Mouse (Mus musculus) heart, adult 2 months (tissue): ENCODE data around the gene Dmac2.

Experiments used
- EP300 ChIP-seq: fragments of 200-500 bp; IDR thresholded peaks from 2 replicates; pipeline ENCODE4 v1.6.1; 2011; ENCODE audit warnings: low read depth, low read length, control low read depth; ENCODE audit not compliant: insufficient read depth
- POLR2A ChIP-seq: fragments of 200-500 bp; IDR thresholded peaks from 2 replicates; pipeline ENCODE4 v1.6.1; 2011; ENCODE audit warnings: mild to moderate bottlenecking, low read depth, low read length, control low read depth; ENCODE audit not compliant: insufficient read depth

DNA sequence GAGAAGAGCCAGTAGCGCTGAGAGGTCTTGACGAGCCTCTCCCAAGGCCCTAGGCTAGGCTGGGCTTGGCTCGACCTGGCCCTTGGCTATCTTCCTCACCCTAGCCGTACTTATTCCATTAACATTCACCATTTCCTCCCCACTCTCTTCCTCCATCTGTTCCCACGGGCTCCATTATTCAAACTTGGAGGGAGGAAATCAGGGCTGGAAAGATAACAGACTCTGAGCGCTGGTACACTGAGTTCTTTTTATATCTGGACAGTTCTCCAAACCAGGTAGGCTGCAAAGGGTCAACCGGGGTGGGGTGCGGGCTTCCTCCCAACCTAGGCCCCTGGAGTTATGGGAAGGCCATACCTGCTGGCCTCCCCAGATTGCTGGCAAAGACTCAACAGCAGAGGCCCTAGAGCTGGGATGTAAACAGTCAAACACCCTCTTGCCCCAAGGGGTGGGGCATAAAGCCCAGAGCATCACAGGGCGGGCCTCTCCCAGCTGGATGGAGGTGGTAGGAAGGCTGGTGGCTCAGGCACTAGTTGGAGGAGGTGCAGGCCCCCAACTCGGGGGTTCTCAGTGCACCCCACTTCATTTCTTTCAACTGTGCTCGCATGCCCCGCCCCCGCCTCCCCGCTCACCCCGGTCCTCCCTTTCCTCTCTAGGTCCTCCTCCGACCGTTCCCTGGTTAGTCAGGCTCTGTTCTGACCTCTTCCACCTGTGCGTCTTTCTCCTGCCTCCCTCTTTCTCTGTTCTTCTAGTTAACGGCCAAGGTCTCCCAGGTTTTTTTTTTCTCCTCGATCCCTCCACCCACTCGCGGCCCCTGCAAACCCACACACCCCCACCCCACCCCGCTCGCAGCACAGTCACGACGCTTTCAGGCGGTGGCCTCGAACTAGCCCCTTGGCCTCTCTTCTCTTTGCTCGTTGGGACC is 7.6 kb downstream of the Dmac2 start, which contains the start of gene B3gnt8:
- TF ChIP-seq POLR2A = peak; percentile 33; the same call in 1 of the 2 replicates
- TF ChIP-seq EP300 = 0 out of 2 replicates have a peak, but pooled peaks have one; percentile 7
